In the genomic region with DNA sequence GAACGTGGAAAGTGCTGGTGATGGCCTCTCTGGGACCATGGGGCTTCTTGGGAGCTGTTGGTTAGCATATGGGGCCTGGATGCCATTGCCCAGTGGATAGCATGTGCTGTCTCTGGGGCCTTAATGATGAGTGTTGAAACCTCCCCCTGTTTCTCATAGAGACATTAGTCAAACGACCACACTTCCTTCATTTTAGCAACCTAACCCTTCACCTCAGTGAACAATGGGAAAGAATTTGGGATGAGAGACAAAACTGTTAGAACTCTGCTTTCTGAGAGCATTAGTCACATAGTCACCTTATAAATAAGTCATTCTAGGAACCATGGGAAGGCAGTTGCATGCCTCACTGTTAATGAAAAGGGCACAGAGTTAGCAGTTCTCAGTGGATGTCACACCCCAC, we compare ENCODE assay signal across 9 mouse cellular contexts. TPM values are rescaled to one million over a fixed set of nuclear protein-coding genes. Genes with fewer than 3 reads are reported as not detected.
DNase-seq lines count a peak whose midpoint lies in the region; ATAC-seq and TF ChIP-seq lines count a peak whose summit lies in the region.
"Had no signal": no experiment of that assay in that cellular context is flagged by ENCODE, and none has a peak within 500 bp of the region (broad histone marks: within the 10 kb centered on the region; RNA-seq: fewer than 3 reads in every experiment).

No protein-coding gene starts in this region.

- 27% methylated on average over 2 of the region's 2 CpGs for WGBS in kidney, embryonic 15.5 days
- 20% methylated on average over 2 of the region's 2 CpGs for WGBS in embryonic facial prominence, embryonic 14.5 days
- 18% methylated on average over 2 of the region's 2 CpGs for WGBS in liver, embryonic 15.5 days (ENCODE audit: insufficient replicate concordance)

- no peak for DNase-seq in kidney, postnatal 14 days
- no peak for DNase-seq in G1E (ENCODE audit: low spot score)
- no peak for DNase-seq in embryonic facial prominence, embryonic 14.5 days (ENCODE audit: low spot score)
- DNase-seq in frontal cortex, postnatal 36 days (ENCODE audit: low spot score in 2 of 2) = no peak
- no peak for DNase-seq in lung, adult 18-20 months

- no peak overlapping the region for H3K4me3 ChIP-seq in kidney, embryonic 15.5 days (replicated peaks)
- peak overlapping the region; percentile 93; the same call in 1 of the 2 replicates for H3K4me3 ChIP-seq in G1E (ENCODE audit: low read depth, low read length)
- peak overlapping the region; percentile 73; the same call in 1 of the 2 replicates for H3K4me3 ChIP-seq in embryonic facial prominence, embryonic 14.5 days (ENCODE audit: low read depth, low read length)
- H3K4me3 ChIP-seq in liver, embryonic 15.5 days (replicated peaks) = peak overlapping the region; percentile 71

- H3K4me1 ChIP-seq in kidney, embryonic 15.5 days = peaks cover 8% of the 10 kb centered on the region
- H3K4me1 ChIP-seq in G1E (ENCODE audit: insufficient read depth, low read depth, low read length) = peaks cover 42% of the 10 kb centered on the region
- no peaks in the 10 kb centered on the region; the same call in 1 of the 2 replicates for H3K4me1 ChIP-seq in embryonic facial prominence, embryonic 14.5 days (ENCODE audit: control insufficient read depth, insufficient read depth, low read length)
- peaks cover 21% of the 10 kb centered on the region for H3K4me1 ChIP-seq in liver, embryonic 15.5 days (replicated peaks)

- no peak for TF ChIP-seq CTCF in G1E (IDR thresholded peaks at IDR 0.05; ENCODE audit: low read depth, low read length)

- H3K27me3 ChIP-seq in kidney, embryonic 15.5 days = no peaks in the 10 kb centered on the region
- no peaks in the 10 kb centered on the region for H3K27me3 ChIP-seq in G1E (ENCODE audit: insufficient read depth, low read length)
- H3K27me3 ChIP-seq in embryonic facial prominence, embryonic 14.5 days (replicated peaks; ENCODE audit: control insufficient read depth, insufficient read depth, low read length) = no peaks in the 10 kb centered on the region
- H3K27me3 ChIP-seq in liver, embryonic 15.5 days = no peaks in the 10 kb centered on the region
- H3K27me3 ChIP-seq: limb, embryonic 15.5 days had no signal

- H3K9ac ChIP-seq in kidney, embryonic 15.5 days = no peak overlapping the region
- H3K9ac ChIP-seq in embryonic facial prominence, embryonic 14.5 days (ENCODE audit: low read depth, low read length) = no peak overlapping the region; the same call in 1 of the 2 replicates
- no peak overlapping the region for H3K9ac ChIP-seq in liver, embryonic 15.5 days

- ATAC-seq in kidney, embryonic 15.5 days (replicated peaks; ENCODE audit: low FRiP score) = no peak
- no peak for ATAC-seq in G1E (ENCODE audit: extremely low read depth, insufficient number of reproducible peaks, low FRiP score, poor library complexity, severe bottlenecking)
- no peak for ATAC-seq in embryonic facial prominence, embryonic 14.5 days (ENCODE audit: low read depth)
- no peak for ATAC-seq in liver, embryonic 15.5 days (ENCODE audit: insufficient read depth)
- no peak for ATAC-seq in frontal cortex, adult (ENCODE audit: low TSS enrichment)

- no peak overlapping the region for H3K27ac ChIP-seq in kidney, embryonic 15.5 days
- H3K27ac ChIP-seq in embryonic facial prominence, embryonic 14.5 days (replicated peaks; ENCODE audit: low read depth, low read length) = no peak overlapping the region
- no peak overlapping the region for H3K27ac ChIP-seq in liver, embryonic 15.5 days (replicated peaks)
- H3K27ac ChIP-seq: limb, embryonic 15.5 days had no signal

- H3K9me3 ChIP-seq in kidney, embryonic 15.5 days (replicated peaks) = no peaks in the 10 kb centered on the region
- H3K9me3 ChIP-seq in G1E (replicated peaks) = no peaks in the 10 kb centered on the region
- H3K9me3 ChIP-seq in embryonic facial prominence, embryonic 14.5 days (ENCODE audit: control insufficient read depth, low read length) = no peaks in the 10 kb centered on the region
- no peaks in the 10 kb centered on the region for H3K9me3 ChIP-seq in liver, embryonic 15.5 days (replicated peaks)
- H3K9me3 ChIP-seq: limb, embryonic 15.5 days had no signal

- H3K36me3 ChIP-seq in kidney, embryonic 15.5 days = no peaks in the 10 kb centered on the region
- H3K36me3 ChIP-seq in G1E (replicated peaks) = peaks cover 7% of the 10 kb centered on the region
- H3K36me3 ChIP-seq in embryonic facial prominence, embryonic 14.5 days (ENCODE audit: control insufficient read depth, insufficient read depth, low read length) = no peaks in the 10 kb centered on the region
- H3K36me3 ChIP-seq in liver, embryonic 15.5 days (replicated peaks) = no peaks in the 10 kb centered on the region
- H3K36me3 ChIP-seq: limb, embryonic 15.5 days had no signal

- H3K4me2 ChIP-seq in kidney, embryonic 15.5 days = peak overlapping the region; percentile 94
- peak overlapping the region; percentile 95 for H3K4me2 ChIP-seq in embryonic facial prominence, embryonic 14.5 days (ENCODE audit: low read depth, low read length)
- H3K4me2 ChIP-seq in liver, embryonic 15.5 days = peak overlapping the region; percentile 91

RNA-seq across cellular contexts. Expression of gene Gpd2, which starts 1.9 kb away (rescaled TPM):
- 16.1 and 19.3 TPM in 2 replicates for polyA plus RNA-seq in kidney, embryonic 15.5 days (2015; fragmentation: Nextera tagmentation; extraction: Ambion mirVana)
- total RNA-seq in G1E (2014; fragmentation: Nextera tagmentation) (31.7 and 33.3 TPM in 2 replicates), G1E (2017) (37.0 and 42.0 TPM in 2 replicates)
- 6.1 and 6.2 TPM in 2 replicates for polyA plus RNA-seq in G1E (2012)
- polyA plus RNA-seq in embryonic facial prominence, embryonic 14.5 days (2014; fragmentation: Nextera tagmentation; extraction: Ambion mirVana) = 14.7 and 17.1 TPM in 2 replicates
- 5.6 and 5.7 TPM in 2 replicates for polyA plus RNA-seq in liver, embryonic 15.5 days (2015; fragmentation: Nextera tagmentation; extraction: Ambion mirVana)
